Mouse (Mus musculus): ENCODE measurements around the gene Zfp966.
"Not testable (repeated sequence)": the region's sequence is repeated elsewhere in the genome, so short reads cannot be mapped to it uniquely, and the experiment has no call there.

Gene Zfp966

GRCm38 (mm10) chr2:175931000-175931399 is at the start of gene Zfp966:
Gene Zfp966 (minus strand): TSS chr2:175931100.
- not testable (repeated sequence) for DNase-seq (ENCODE audit: low read depth, low spot score)

GRCm38 (mm10) chr2:175965031-175965430 is 34.1 kb upstream of the Zfp966 start, which contains the start of gene Gm2026:
Gene Gm2026 (plus strand): TSS chr2:175965331.
- not testable (repeated sequence) for DNase-seq (ENCODE audit: low read depth, low spot score)

GRCm38 (mm10) chr2:175869024-175869423 is 61.9 kb downstream of the Zfp966 start, which contains the start of gene Gm6710:
Gene Gm6710 (plus strand): TSS chr2:175869219.
- not testable (repeated sequence) for DNase-seq (ENCODE audit: low read depth, low spot score)
